Mouse (Mus musculus) naive thymus-derived CD4-positive, alpha-beta T cell, adult 2 months (primary cell): ENCODE data around the gene Grk1.

Experiments used
- DNase-seq: peaks from one replicate; pipeline ENCODE4 v3.0.0-alpha.2; 2011; ENCODE audit warnings: low read depth

Grk1 gene

DNA sequence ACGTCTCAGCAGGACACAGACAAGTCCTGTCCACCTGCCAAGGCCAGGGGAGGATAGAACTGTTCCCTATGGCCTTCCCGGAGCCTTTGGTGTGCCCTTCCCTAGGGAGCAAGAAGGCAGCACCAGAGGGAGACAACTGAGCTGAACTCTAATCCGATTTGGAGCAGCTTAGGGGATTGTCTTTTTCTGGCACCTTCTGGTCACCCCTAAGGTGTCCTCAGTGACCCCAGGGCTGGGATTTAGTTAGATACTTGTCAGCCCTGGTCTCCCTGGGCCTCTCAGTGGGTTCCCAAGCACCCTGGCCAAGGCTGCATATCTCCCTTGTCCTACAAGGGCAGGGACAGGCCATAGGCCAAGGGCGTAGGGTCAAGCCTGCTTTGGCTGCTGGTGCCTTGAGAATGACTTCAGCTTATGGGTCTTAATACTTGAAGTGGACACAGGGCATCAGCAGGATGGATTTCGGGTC is at the start of gene Grk1:
Grk1 (plus strand) TSS at position 416 of the 466 bp plus-strand sequence.
- DNase-seq: no peak

DNA sequence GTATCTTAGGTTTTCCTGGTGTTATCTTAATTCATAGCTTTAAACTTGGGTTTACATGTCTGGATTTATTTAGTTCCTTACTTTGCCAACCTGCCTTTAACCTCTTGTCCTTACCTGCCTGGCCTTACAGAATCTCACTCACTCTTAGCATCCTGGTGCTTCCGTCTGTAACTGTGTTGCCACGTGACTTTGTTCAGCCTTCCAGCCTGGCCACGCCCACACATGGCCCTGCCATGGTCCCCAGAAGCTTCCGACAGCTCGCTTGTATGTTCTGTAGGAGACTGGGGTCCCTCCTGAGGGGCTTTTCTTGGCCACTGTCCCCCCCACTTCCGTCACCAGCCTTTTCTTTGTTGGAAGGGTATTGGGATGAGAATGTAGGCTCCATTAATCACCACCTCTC is 48.7 kb upstream of the Grk1 start:
- no peak for DNase-seq

DNA sequence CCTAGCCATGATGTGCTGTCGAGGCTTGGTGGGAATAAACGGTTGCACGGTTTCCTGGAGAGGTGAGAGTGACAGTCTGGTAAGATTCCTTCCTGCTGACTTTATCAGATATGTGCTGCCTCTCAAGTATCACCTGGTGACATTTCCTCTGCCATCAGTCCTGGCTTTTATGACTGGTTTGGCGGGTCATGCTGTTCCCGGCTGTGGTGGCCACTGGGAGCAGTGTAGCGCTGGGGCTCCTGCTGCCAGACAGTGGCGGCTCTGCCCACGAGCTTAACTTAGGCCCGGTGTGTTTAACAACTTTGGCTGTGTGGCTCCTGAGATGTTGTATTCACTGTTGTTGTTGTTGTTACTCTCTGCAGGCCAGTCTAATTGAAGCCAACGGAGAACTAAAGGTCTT is 48.2 kb upstream of the Grk1 start:
- no peak for DNase-seq

DNA sequence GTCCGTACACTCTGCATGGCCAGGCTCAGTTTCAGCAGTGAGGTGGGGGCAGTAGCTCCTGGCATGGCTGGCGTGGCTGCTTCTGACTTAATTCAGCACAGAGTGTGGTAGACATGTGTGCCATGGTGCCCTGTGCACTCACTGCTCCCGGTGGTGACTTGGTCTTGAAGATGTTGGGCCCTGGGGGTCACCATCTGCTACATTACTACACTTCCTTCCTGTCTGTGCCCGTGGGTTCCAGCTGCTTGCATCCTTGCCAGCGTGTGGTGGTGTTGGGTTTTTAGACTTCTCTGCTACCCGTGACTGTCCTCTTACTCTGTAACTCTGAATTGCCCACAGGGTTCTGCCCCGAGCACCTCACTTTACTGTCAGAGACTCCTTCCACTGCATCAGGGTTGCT is 44.7 kb upstream of the Grk1 start:
- no peak for DNase-seq

DNA sequence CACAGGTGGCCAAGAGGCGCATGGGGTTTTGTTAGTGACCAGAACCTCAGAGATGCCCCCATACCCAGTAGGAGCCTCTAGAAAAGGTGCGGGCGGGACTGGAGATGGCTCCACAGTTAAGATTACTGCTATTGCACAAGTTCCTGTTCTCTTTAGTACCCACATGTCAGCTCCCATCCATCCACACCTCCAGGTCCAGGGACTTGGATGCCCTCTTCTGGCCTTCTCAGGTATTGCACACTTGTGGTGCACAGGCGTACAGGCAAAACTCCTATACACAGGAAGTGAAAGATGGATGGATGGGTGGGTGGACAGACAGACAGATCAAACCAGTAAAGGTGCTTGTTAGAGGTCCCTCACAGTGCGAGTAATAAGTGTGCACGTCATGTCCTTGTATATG is 43.0 kb upstream of the Grk1 start:
- DNase-seq: peak; percentile 13

DNA sequence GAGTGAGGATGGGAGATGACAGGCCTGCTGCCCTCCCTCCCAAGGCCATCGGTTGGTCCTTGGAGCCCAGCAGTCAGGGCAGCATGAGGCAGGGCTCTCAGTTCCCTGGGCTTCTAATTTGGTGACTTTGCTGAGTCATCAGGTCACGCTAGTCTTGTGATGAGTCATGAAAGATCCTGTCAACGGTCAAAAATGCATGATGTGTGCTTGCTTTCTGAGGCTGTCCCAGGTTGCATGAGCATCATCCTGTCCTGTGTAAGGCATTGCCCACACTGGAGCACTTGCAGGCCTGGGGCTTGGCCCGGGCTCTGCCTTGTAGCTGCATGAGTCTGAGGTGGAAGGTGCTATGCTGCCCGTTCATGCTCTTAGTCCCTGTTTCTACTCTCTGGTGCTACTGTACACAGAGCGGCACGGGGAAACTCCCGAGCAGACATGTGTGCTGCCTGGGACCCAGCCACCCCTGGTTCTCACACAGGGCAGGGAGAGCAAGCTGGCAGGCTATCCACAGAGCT is 31.7 kb upstream of the Grk1 start:
- no peak for DNase-seq

DNA sequence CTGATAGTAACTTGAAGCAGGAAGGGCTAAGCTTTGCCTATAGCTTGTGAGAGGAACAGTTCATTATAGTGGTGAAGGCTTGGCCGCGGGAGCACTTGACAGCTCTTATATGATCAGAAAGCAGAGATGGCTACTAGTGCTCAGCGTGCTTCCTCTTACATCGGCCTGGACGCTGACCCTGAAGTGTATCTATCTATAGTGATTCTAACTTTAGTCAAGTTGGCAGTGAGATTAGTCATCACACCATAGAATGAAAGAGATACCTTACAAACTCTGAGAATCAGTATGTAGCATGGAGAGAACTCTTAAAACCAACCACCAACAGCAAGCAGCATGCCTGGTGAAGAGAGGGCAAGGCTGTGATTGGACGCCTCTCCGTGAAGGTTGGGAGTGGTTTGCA is 23.3 kb upstream of the Grk1 start:
- no peak for DNase-seq

DNA sequence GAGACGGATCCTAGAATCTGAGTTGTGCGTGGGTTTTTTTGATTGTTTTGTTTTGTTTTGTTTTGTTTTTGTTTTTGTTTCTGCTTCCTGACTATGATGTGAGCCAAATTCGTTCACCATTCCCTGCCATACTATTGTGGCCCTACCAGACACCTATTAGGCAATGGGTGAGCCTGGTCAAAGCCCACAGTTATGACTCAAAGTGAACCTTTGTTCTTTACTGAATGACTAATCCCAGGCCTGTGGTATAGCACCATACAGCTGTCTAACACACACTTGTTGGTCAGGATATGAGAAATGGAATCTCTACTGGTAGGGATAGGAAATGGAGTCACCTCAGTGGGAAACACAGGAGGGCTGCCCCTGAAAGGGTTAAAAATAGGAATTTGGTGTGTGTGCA is 22.3 kb upstream of the Grk1 start:
- no peak for DNase-seq

DNA sequence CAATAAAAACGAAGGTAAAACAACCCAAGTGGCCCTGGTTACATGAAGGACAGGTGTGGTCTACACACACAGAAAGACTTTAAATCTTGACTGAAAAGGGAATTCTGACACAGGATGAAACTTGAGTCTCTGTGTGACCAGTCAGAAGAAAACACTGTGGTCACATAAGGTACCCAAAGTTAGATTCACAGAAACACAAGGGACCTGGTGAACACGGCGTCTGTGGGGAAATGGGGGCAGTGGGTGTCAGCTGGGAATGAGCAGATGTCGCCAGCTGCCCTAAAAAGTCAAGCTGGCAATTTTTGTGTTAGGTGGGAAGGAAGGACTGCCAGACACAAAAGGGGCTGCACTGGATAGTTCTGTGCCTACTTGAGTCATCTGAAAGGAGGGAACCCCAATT is 21.9 kb upstream of the Grk1 start:
- DNase-seq: no peak

DNA sequence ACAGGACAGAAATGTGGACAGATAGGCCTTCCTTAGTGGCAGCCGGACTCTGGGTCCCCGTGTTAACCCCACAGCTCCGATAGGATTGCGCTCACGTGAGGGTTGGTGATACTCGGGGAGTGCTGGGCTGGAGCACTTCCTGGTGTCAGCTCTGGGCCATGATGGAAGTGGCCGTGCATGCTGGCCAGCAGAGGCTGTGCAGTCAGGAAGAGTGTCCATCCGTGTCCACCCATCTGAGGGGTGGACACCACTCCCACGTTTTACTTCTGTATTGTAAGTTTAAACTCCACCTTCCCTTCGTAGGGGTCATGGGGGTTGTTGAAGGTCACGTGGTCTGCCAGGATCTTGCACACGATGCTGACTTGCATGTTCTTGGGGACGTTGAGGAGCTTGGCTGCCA is 18.5 kb upstream of the Grk1 start:
- DNase-seq: no peak

DNA sequence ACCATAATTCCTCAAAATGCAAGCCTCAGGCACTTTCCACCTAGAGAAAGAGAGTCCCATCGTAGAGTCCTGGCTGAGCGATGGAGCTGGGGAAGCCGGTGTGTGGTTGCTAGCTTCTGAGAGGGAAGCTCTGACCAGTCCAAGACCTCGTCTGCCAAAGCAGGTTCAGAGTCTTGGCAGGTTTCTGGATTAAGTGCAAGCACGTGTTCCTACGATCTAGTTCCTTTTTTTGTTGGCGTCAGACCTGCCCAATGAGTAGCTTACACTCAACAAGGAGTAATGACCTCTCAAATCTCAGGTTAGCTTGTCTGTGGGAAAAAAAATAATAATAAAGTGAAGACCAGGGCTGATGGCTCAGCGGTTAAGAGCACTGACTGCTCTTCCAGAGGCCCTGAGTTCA is 17.2 kb upstream of the Grk1 start:
- no peak for DNase-seq

DNA sequence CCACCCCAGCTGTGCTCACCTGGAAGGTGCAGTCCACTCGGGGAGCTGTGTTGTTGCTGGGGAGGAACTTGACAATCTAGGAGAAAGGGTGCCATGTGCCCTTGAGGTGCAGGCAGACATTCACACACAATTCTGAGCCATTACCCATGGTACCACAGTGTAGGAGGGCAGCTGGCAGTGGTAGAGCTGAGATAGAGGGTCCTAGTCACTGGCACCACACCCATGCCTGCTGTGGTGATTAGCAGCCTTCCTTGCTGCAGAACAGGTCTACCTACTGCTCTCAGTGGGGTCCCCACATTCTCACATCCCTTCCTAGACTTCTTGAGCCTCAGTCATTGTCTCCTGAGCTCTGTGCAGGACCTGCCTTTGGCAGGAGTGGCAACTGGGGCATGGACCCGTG is 16.1 kb upstream of the Grk1 start:
- no peak for DNase-seq

DNA sequence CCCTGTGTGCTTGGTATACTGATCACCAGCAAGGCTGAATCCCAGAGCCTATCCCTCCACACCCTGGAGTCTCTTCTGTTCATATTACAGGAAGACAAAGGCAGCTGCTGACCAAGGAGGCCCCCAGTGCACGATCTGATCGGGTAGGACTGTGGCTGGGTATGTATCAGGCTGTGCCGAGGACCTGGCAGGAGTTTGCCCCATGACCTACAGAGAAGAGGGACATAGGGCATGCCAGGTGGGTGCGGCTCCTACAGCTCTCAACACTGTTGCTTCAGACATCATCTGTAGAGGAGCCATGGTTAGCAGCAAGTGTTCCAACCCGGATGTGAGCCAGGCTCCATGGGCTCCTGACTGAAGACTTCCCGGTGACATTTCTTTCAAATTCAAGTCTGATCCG is 11.0 kb upstream of the Grk1 start:
- no peak for DNase-seq

DNA sequence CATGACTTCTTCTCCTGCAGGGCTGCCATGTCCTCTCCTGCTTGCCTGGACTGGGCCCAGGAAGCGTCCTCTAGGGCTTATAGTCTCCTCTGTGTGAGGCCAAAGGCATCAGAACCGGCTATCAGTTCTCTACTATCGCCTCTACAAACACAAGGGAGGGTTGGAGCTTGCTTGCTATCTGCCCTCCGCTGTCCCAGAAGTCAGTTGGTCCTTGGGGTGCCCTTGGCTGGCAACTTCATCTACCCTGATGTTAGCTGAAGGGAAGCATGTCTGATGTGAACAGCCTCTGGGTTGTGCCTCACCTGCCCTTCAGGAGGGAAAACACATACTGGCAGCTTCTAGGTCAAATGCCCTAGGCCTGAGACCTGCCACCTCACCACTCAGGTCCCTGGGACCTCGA is 8.2 kb upstream of the Grk1 start, which contains the start of gene Atp4b:
Atp4b (minus strand) TSS at position 101 of the 400 bp plus-strand sequence.
- no peak for DNase-seq

DNA sequence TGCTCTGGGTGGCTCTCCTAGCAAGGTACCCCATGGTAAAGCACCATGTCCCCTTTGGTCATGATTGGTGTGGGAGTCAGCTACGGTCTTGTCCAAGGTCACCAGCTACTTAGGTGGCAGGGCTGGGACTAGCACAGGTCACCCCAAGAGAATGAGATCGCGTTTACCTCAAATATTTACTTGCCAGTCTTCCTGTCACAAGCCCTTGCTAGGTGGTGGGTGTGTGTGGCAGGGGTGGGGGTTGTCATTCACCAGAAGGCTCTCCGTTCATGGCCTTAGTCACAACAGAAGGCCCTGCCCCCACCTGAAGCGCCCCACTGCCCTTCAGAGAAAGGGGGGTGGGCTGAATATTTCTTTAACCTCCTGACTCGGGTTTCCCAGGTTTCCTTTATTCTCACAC is 1.4 kb upstream of the Grk1 start:
- DNase-seq: no peak

DNA sequence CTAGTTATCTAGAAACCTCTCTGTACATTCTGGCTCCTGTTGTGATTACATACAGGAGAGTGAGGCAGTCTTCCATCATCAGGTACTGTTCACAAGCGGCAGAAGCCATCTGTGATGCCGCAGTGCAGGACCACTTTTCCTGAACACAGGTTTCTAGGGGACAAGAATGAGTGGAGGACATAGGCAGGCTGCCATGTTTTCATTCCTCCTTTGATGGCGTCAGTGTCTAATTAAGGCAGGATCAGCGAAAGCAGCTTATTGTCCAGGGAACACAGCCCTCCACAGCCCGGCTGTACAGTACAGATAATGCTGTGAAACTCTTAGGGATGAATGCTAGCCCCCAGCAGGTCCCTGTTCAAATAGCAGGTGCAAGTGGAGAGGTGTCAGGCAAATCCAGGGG is 1.1 kb downstream of the Grk1 start:
- DNase-seq: no peak

DNA sequence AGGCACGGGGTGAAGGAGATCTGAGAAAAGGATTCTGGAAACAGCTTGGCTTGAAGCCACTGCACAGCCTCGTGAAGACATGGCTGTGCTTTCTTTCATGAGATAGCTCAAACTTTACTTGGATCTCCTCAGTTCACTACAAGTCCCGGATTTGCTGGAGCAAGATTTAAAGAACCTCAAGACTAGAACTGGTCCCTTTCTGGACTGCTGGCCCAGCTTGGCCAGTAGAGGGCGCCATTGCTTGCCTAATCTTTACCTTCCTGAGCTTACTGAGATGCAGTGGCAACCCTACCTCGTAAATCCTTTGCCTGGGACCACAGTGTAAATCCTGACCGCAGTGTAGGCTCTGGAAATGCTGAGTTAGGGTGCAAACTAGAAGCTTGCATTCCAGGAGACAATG is 6.7 kb downstream of the Grk1 start:
- peak; percentile 77 for DNase-seq

DNA sequence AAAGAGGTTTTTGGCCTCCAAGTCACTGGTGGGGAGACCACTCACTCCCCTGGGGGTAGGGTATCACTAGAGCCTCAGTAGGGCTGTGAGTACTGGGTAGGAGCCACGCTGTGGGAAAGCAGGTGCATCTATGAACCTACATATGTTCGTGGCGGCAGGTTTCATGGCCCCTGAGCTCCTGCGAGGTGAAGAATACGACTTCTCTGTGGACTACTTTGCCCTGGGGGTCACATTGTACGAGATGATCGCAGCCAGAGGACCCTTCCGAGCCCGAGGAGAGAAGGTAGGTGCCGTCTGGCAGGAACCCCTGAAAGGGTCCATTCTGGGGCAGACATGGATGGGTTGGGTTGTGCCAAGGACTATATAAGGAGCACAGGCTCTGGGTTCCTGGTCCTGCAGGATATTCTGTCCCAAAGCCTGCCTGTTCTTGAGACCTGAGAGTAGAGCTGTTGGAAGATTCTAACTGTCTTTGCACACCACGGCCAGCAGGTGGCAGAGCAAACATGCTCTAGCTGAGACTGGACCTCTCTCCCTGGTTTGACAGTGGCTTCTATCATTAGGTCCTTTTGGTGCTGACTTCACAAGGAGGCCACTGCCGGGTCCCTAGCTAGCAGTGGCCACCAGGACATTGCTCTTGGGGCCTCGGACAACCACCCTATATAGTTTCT is 8.1 kb downstream of the Grk1 start:
- peak; percentile 66 for DNase-seq

DNA sequence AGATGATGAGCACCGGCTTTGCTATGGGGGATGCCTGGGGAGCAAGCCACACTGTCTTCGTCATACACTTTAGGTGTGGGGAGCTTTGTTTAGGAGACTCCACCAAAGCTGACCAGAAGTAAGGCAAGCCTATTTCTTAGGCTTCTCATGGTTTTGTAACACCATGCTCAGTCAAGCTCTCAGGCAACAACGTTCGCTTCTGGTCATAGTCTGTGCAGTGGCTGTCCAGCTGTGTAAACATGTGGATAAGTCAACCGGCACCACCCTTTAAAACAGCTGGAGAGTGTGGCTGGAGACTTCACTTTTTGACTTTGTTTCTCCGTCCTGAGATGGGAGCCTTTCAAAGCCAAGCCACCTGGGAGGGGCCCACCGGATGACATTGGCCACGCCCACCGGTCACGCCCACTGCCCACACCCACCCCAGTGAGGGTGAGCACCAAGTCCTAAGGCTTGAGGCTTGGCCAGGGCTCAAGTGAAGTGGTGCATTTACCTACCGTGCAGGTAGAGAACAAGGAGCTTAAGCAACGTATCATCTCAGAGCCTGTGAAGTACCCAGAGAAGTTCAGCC is 9.0 kb downstream of the Grk1 start:
- no peak for DNase-seq

DNA sequence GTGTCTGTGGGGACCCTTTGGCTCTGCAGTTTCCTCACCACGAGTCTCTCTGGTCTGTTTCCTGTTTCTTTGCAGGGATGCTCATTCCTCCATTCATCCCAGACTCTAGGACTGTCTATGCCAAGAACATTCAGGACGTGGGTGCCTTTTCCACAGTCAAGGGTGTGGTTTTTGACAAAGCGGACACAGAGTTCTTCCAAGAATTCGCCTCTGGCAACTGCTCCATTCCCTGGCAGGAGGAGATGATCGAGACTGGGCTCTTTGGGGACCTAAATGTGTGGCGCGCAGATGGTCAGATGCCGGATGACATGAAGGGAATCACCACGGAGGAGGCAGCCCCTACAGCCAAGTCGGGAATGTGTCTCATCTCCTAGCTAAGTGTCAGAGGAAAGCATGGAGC is 11.0 kb downstream of the Grk1 start:
- no peak for DNase-seq

DNA sequence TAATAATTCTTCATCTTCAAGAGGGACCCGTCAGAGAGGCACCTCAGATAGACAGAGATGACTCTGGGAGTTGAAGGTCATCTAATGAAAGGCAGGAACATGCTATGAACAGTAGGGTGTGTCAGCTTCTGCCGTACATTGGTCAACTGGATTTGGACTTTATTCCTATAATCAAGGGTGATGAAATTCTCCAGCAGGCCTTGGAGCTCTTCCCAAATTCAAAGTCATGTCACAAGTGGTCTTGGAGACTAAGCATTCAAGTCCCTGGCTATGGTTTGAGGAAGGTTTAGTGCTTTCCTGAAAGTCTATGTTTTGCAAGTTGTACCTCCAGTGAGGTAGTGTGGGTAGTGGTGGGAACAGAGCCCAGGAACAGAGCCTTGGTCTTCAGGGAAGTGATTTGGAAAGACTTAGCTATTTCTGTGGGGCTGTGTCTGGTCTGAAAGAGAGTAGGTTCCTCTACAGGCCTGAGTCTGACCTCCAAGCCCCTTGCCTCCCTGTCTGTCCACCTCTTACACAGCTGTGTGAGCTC is 14.3 kb downstream of the Grk1 start:
- DNase-seq: no peak

DNA sequence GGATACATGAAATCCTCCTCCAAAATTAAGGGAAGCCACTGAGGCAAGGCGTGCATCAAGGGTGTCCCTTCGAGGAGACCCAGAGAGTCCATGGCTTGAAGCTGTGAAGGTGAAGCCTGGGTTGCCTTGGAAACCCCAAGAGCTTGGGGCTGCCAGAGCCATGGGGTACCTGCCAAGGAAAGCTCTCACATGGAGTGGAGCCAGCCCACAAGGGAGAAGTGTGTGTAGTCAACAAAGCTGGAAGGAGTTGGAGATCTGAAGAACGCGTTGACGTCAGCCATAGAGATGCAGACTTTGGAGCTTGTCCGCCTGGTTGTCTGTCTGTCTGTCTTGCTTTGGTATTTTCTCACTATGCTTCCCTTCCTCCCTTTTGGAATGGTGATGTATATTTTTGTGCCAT is 16.1 kb downstream of the Grk1 start:
- DNase-seq: no peak

DNA sequence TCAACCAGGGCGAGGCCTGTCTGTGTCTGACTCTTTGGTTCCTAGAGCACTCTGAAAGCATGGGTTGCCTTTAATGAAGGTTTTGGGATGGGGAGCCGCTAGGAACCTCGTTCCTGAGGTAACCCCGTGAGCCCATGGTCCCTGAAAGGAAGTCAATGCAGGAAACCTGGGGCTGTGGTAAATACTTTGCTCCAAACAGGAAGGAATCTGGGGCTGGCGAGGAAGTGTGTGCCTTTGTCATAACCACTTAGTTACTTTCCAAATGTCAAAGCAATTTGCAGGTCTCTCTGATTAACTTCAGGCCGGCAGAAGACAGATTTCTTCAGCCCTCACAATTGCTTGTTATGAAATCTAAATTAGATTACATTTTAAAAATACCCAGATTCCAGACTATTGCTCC is 22.5 kb downstream of the Grk1 start:
- DNase-seq: no peak

DNA sequence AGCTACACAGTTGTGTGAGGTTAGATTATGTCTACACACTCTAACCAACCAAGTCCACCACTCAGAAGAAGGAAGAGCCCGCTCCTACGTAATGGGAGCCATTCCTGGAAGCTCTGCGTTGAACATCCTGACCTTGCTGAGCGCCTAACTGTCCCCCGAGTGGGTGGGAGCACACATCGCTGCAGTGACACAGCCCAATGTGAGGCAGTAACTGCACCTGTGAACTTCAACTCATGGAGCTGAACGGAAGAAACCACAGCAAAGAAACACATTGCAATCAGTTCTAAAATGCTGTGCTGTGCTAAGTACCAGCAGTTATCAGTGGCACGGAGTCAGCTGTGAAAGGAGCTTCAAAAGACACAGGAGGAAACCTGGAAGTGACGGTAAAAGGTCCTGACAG is 23.3 kb downstream of the Grk1 start:
- peak; percentile 12 for DNase-seq
